Mouse (Mus musculus) monocyte, adult 5-6 weeks (primary cell): ENCODE data around the gene Ctnna3. TPM values are rescaled to one million over a fixed set of nuclear protein-coding genes. Genes with fewer than 3 reads are reported as not detected.
"Not testable (repeated sequence)": the region's sequence is repeated elsewhere in the genome, so short reads cannot be mapped to it uniquely, and the experiment has no call there.

Source experiments
- ATAC-seq: fragments of 153-309, 156-312 bp; replicated peaks from 2 replicates; pipeline ENCODE4 v1.8.0; 2017; ENCODE audit warnings: mild to moderate bottlenecking; ENCODE audit not compliant: low TSS enrichment, insufficient number of reproducible peaks, severe bottlenecking, poor library complexity, low FRiP score
- total RNA-seq: library from RNA; stranded (forward); fragments of 200-1000, 200-491, 200-594 nt; gene quantifications from 3 replicates; pipeline ENCODE4 v1.2.3, GENCODE M21; 2017

Gene Ctnna3
- total RNA-seq, 1 experiment from 2014 or later = not detected

- ATAC-seq = no peak
Observed at GRCm38 (mm10) chr10:63422736-63422992, 7.2 kb upstream of the Ctnna3 start.

- no peak for ATAC-seq
Observed at GRCm38 (mm10) chr10:63423591-63424474, 6.1 kb upstream of the Ctnna3 start.

GRCm38 (mm10) chr10:63424475-63424814 is 5.5 kb upstream of the Ctnna3 start:
- ATAC-seq = no peak

- no peak for ATAC-seq
Observed at GRCm38 (mm10) chr10:63427146-63427545, 2.8 kb upstream of the Ctnna3 start.

GRCm38 (mm10) chr10:63428243-63429022 is 1.5 kb upstream of the Ctnna3 start:
- no peak for ATAC-seq

GRCm38 (mm10) chr10:63429023-63429340 is 916 bp upstream of the Ctnna3 start:
- no peak for ATAC-seq

- ATAC-seq = peak; percentile 87
Observed at GRCm38 (mm10) chr10:63429380-63429779, 518 bp upstream of the Ctnna3 start.

- no peak for ATAC-seq
Observed at GRCm38 (mm10) chr10:63431221-63431736, 1.4 kb downstream of the Ctnna3 start.

- ATAC-seq = no peak
Observed at GRCm38 (mm10) chr10:63432099-63432498, 2.2 kb downstream of the Ctnna3 start.

GRCm38 (mm10) chr10:63432887-63433286 is 3.0 kb downstream of the Ctnna3 start:
- no peak for ATAC-seq

GRCm38 (mm10) chr10:63438736-63439262 is 8.9 kb downstream of the Ctnna3 start:
- no peak for ATAC-seq

- ATAC-seq = no peak
Observed at GRCm38 (mm10) chr10:63439694-63440228, 9.9 kb downstream of the Ctnna3 start.

GRCm38 (mm10) chr10:63444602-63445387 is 14.9 kb downstream of the Ctnna3 start:
- not testable (repeated sequence) for ATAC-seq

- ATAC-seq = no peak
Observed at GRCm38 (mm10) chr10:63453926-63454325, 24.0 kb downstream of the Ctnna3 start.

- ATAC-seq = no peak
Observed at GRCm38 (mm10) chr10:63455110-63455878, 25.4 kb downstream of the Ctnna3 start.

GRCm38 (mm10) chr10:63457292-63458128 is 27.6 kb downstream of the Ctnna3 start:
- no peak for ATAC-seq

- ATAC-seq = no peak
Observed at GRCm38 (mm10) chr10:63460935-63461334, 31.0 kb downstream of the Ctnna3 start.
